Comparison of ENCODE assay signal across 19 mouse cellular contexts in the genomic region with DNA sequence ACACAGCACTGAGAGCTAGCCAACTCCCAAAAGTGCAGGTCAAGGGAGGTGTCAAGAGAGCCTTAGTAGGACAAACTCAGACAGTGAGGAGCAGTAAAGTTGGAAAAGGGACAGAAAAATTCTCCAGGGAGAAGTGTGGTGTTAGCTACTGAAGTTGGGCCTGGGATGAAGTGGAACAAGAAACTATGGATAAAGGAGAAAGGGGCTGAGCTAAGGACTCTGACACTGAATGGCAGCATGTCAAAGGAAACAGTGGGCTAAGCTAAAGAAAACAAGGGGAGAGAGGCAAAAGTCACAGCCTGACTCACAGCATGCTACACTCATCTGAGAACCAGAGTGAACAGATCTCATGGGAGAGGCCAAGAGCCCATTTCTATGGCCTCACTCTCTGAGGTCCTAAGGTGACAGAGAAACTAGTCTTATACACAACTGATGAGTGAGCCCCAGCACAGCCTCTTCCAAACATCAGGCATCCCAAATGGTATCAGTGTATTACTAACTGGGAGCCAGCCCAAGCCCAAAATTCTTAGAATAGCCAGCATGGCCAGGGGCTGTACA.
DNase-seq lines count a peak whose midpoint lies in the region; ATAC-seq and TF ChIP-seq lines count a peak whose summit lies in the region.
"Had no signal": no experiment of that assay in that cellular context is flagged by ENCODE, and none has a peak within 500 bp of the region (broad histone marks: within the 10 kb centered on the region; RNA-seq: fewer than 3 reads in every experiment).

No protein-coding gene starts in this region.

- no peak for TF ChIP-seq EP300 in liver, postnatal 0 days (IDR thresholded peaks at IDR 0.05; ENCODE audit: low read depth)
- no peak for TF ChIP-seq EP300 in lung, postnatal 0 days (IDR thresholded peaks at IDR 0.05)

- no peak overlapping the region for H3K4me2 ChIP-seq in heart, embryonic 13.5 days
- no peak overlapping the region for H3K4me2 ChIP-seq in liver, embryonic 12.5 days
- H3K4me2 ChIP-seq in liver, postnatal 0 days (ENCODE audit: low read depth, low read length) = no peak overlapping the region
- no peak overlapping the region for H3K4me2 ChIP-seq in lung, postnatal 0 days (replicated peaks; ENCODE audit: low read depth, low read length)
- H3K4me2 ChIP-seq: limb, embryonic 13.5 days; midbrain, embryonic 13.5 days had no signal

- no peaks in the 10 kb centered on the region for H3K9me3 ChIP-seq in heart, embryonic 13.5 days
- no peaks in the 10 kb centered on the region for H3K9me3 ChIP-seq in liver, embryonic 12.5 days (replicated peaks)
- H3K9me3 ChIP-seq in liver, postnatal 0 days (ENCODE audit: low read length) = no peaks in the 10 kb centered on the region
- no peaks in the 10 kb centered on the region for H3K9me3 ChIP-seq in lung, postnatal 0 days (ENCODE audit: low read length)
- H3K9me3 ChIP-seq: limb, embryonic 13.5 days; midbrain, embryonic 13.5 days had no signal

- peak overlapping the region; percentile 42; the same call in 1 of the 2 replicates for H3K9ac ChIP-seq in heart, embryonic 13.5 days
- no peak overlapping the region for H3K9ac ChIP-seq in liver, embryonic 12.5 days
- peak overlapping the region; percentile 41 for H3K9ac ChIP-seq in liver, postnatal 0 days (replicated peaks)
- no peak overlapping the region for H3K9ac ChIP-seq in lung, postnatal 0 days (replicated peaks; ENCODE audit: low read depth)
- H3K9ac ChIP-seq: limb, embryonic 13.5 days; midbrain, embryonic 13.5 days had no signal

- no peaks in the 10 kb centered on the region for H3K27me3 ChIP-seq in heart, embryonic 13.5 days (replicated peaks)
- no peaks in the 10 kb centered on the region for H3K27me3 ChIP-seq in liver, embryonic 12.5 days (replicated peaks)
- no peaks in the 10 kb centered on the region for H3K27me3 ChIP-seq in liver, postnatal 0 days (ENCODE audit: insufficient read depth, low read length)
- H3K27me3 ChIP-seq in lung, postnatal 0 days (replicated peaks; ENCODE audit: insufficient read depth, low read length) = no peaks in the 10 kb centered on the region
- H3K27me3 ChIP-seq: limb, embryonic 13.5 days; midbrain, embryonic 13.5 days had no signal

- peaks cover 100% of the 10 kb centered on the region for H3K4me1 ChIP-seq in heart, embryonic 13.5 days
- H3K4me1 ChIP-seq in liver, embryonic 12.5 days = peaks cover 100% of the 10 kb centered on the region
- H3K4me1 ChIP-seq in brown adipose tissue, adult 24 weeks (ENCODE audit: control insufficient read depth, insufficient read depth, insufficient read length, low read length) = peaks cover 91% of the 10 kb centered on the region
- peaks cover 95% of the 10 kb centered on the region for H3K4me1 ChIP-seq in liver, postnatal 0 days (ENCODE audit: insufficient read depth)
- peaks cover 63% of the 10 kb centered on the region for H3K4me1 ChIP-seq in lung, postnatal 0 days (ENCODE audit: insufficient read depth, low read depth, low read length)

- H3K27ac ChIP-seq in heart, embryonic 13.5 days (replicated peaks) = peak overlapping the region; percentile 97
- peak overlapping the region; percentile 93 for H3K27ac ChIP-seq in liver, embryonic 12.5 days
- peak overlapping the region; percentile 24 for H3K27ac ChIP-seq in brown adipose tissue, adult 24 weeks (replicated peaks; ENCODE audit: low read depth, low read length)
- peak overlapping the region; percentile 64 for H3K27ac ChIP-seq in liver, postnatal 0 days (ENCODE audit: low read depth)
- no peak overlapping the region; the same call in 1 of the 2 replicates for H3K27ac ChIP-seq in lung, postnatal 0 days (ENCODE audit: low read length)

- no peak for ATAC-seq in heart, embryonic 13.5 days (ENCODE audit: extremely low read depth, insufficient number of reproducible peaks, low FRiP score, low TSS enrichment)
- no peak for ATAC-seq in liver, embryonic 12.5 days
- no peak for ATAC-seq in liver, postnatal 0 days
- no peak for ATAC-seq in lung, postnatal 0 days
- ATAC-seq: forebrain, embryonic 16.5 days; hindbrain, postnatal 0 days; midbrain, embryonic 13.5 days had no signal

- TF ChIP-seq CTCF in liver, postnatal 0 days (IDR thresholded peaks at IDR 0.05; ENCODE audit: low read depth) = no peak
- no peak for TF ChIP-seq CTCF in lung, postnatal 0 days (IDR thresholded peaks at IDR 0.05)

- H3K36me3 ChIP-seq in heart, embryonic 13.5 days = no peaks in the 10 kb centered on the region
- H3K36me3 ChIP-seq in liver, embryonic 12.5 days = peaks cover 4% of the 10 kb centered on the region
- no peaks in the 10 kb centered on the region for H3K36me3 ChIP-seq in liver, postnatal 0 days (replicated peaks; ENCODE audit: insufficient read depth, low read length)
- no peaks in the 10 kb centered on the region for H3K36me3 ChIP-seq in lung, postnatal 0 days (ENCODE audit: insufficient read depth, low read length)
- H3K36me3 ChIP-seq: limb, embryonic 13.5 days; midbrain, embryonic 13.5 days had no signal

- no peak for DNase-seq in heart, adult 11 months
- no peak for DNase-seq in liver
- no peak for DNase-seq in liver, postnatal 0 days
- no peak for DNase-seq in lung, postnatal 0 days (ENCODE audit: low spot score)
- DNase-seq: B cell, adult 2 months; cerebellum, adult 2 months; cerebellum, postnatal 36 days; heart, adult 18-20 months; heart, postnatal 36 days; kidney, adult 11 months; lung, postnatal 10 days; retina, postnatal 1 day had no signal

- no peak overlapping the region for H3K4me3 ChIP-seq in heart, embryonic 13.5 days
- H3K4me3 ChIP-seq in liver, embryonic 12.5 days = no peak overlapping the region
- no peak overlapping the region for H3K4me3 ChIP-seq in brown adipose tissue, adult 24 weeks (ENCODE audit: insufficient read depth, low read depth, low read length)
- H3K4me3 ChIP-seq in liver, postnatal 0 days (ENCODE audit: low read depth, low read length) = no peak overlapping the region
- H3K4me3 ChIP-seq in lung, postnatal 0 days (ENCODE audit: low read depth, low read length) = no peak overlapping the region
- H3K4me3 ChIP-seq: limb, embryonic 13.5 days; midbrain, embryonic 13.5 days had no signal

Comparison
In these comparisons a context has a peak if more than half of its experiments do, and no peak if none do; other contexts are left out.
1. H3K9ac ChIP-seq: peak in heart, embryonic 13.5 days (single experiment) and liver, postnatal 0 days (single experiment); none in liver, embryonic 12.5 days (single experiment) and lung, postnatal 0 days (single experiment).